Mouse (Mus musculus) intestine, postnatal 0 days (tissue): ENCODE measurements around the gene Mcemp1. TPM values are rescaled to one million over a fixed set of nuclear protein-coding genes. Genes with fewer than 3 reads are reported as not detected.

Source experiments
- ATAC-seq: fragments of 200-750 bp; cut with Nextera tagmentation; 2 replicates; pipeline ENCODE4 v1.8.0; 2017; ENCODE audit warnings: mild to moderate bottlenecking, moderate TSS enrichment, moderate library complexity
- H3K27ac ChIP-seq: fragments of 300-500 bp; sonication (generic); 2 replicates; pipeline ENCODE4 v1.5.1; 2014; ENCODE audit warnings: mild to moderate bottlenecking, low read depth, low read length, moderate library complexity
- H3K27me3 ChIP-seq: fragments of 300-500 bp; sonication (generic); replicated peaks from 2 replicates; pipeline ENCODE4 v1.6.1; 2014; ENCODE audit warnings: low read length, mixed read lengths; ENCODE audit not compliant: control insufficient read depth, insufficient read depth
- H3K36me3 ChIP-seq: fragments of 300-500 bp; sonication (generic); 2 replicates; pipeline ENCODE4 v1.6.1; 2014; ENCODE audit warnings: mild to moderate bottlenecking, moderate library complexity; ENCODE audit not compliant: control insufficient read depth, insufficient read depth
- H3K4me1 ChIP-seq: fragments of 300-500 bp; sonication (generic); replicated peaks from 2 replicates; pipeline ENCODE4 v1.6.1; 2014; ENCODE audit warnings: antibody characterized with exemption, low read length, mixed read lengths; ENCODE audit not compliant: control insufficient read depth, insufficient read depth
- H3K4me2 ChIP-seq: fragments of 300-500 bp; sonication (generic); replicated peaks from 2 replicates; pipeline ENCODE4 v1.6.1; 2014; ENCODE audit warnings: low read depth, mild to moderate bottlenecking, moderate library complexity
- H3K4me3 ChIP-seq: fragments of 300-500 bp; sonication (generic); 2 replicates; pipeline ENCODE4 v1.5.1; 2014; ENCODE audit warnings: low read depth, low read length
- H3K9ac ChIP-seq: fragments of 300-500 bp; sonication (generic); 2 replicates; pipeline ENCODE4 v1.6.1; 2014; ENCODE audit warnings: mild to moderate bottlenecking, low read depth, low read length
- H3K9me3 ChIP-seq: fragments of 300-500 bp; sonication (generic); 2 replicates; pipeline ENCODE4 v1.6.1; 2016; ENCODE audit warnings: mixed run types; ENCODE audit not compliant: control insufficient read depth
- CTCF ChIP-seq: sonication (generic); IDR thresholded peaks from 2 replicates; pipeline ENCODE4 v1.5.1; 2016; ENCODE audit warnings: low read depth, mild to moderate bottlenecking, control low read depth, antibody characterized with exemption, moderate library complexity
- WGBS: fragments of 180-500 bp; shearing (Covaris S2); extraction: QIAGEN DNeasy Blood & Tissue Kit; methylation state at CpG from one replicate; pipeline ENCODE4 v1.1.7; 2014; 5-methylcytosine and 5-hydroxymethylcytosine counted together
- polyA plus RNA-seq: library from polyadenylated mRNA; unstranded; fragments of >200 nt; fragmentation: Nextera tagmentation; extraction: Ambion mirVana; gene quantifications from 2 replicates; pipeline ENCODE4 v1.2.1, GENCODE M21; 2015

The Mcemp1 gene
- polyA plus RNA-seq, 1 experiment from 2014 or later: 0.22 TPM

DNA sequence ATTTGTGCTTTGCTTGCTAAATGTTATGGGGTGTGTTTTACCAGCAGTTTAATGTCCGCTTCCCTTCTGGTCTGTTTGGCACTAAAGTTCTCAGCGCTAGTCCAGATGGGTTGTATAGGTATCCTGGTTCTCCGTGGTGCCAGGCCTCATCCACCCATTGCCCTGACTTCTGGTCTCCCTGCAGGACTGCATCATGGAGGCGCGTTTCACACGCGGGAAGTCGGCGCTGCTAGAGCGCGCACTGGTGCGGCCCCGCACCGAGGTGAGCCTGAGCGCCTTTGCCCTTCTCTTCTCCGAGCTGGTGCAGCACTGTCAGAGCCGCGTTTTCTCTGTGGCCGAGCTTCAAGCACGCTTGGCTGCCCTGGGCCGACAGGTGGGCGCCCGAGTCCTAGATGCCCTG is 13.3 kb downstream of the Mcemp1 start:
- no peaks in the 10 kb centered on the region for H3K9me3 ChIP-seq
- no peak for ATAC-seq
- WGBS: 97% methylated on average over 23 of the region's 23 CpGs

DNA sequence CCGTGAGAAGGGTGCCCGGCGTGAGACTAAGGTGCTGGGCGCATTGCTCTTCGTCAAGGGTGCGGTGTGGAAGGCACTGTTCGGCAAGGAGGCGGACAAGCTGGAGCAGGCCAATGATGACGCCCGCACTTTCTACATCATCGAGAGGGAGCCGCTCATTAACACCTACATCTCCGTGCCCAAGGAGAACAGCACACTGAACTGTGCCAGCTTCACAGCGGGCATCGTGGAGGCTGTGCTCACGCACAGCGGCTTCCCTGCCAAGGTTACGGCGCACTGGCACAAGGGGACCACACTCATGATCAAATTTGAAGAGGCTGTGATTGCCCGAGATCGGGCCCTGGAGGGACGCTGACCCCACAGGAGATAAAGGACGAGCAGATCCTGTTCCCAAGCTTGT is 13.7 kb downstream of the Mcemp1 start:
- H3K27me3 ChIP-seq: no peaks in the 10 kb centered on the region
- H3K4me2 ChIP-seq: no peak overlapping the region
- no peak overlapping the region for H3K27ac ChIP-seq
- 97% methylated on average over 23 of the region's 23 CpGs for WGBS
- no peaks in the 10 kb centered on the region for H3K4me1 ChIP-seq
- no peak for TF ChIP-seq CTCF
- no peak overlapping the region for H3K4me3 ChIP-seq
- H3K36me3 ChIP-seq: peaks cover 34% of the 10 kb centered on the region
- H3K9ac ChIP-seq: no peak overlapping the region
- no peaks in the 10 kb centered on the region for H3K9me3 ChIP-seq
- no peak for ATAC-seq

More for the DNA sequence above, 13.3 kb downstream of the Mcemp1 start:
- Histone ChIP-seq H3K4me1 (no peaks in the 10 kb centered on the region), H3K27ac (no peak overlapping the region), H3K4me3 (no peak overlapping the region), H3K9ac (no peak overlapping the region), H3K36me3 (peaks cover 34% of the 10 kb centered on the region), H3K4me2 (no peak overlapping the region), H3K27me3 (no peaks in the 10 kb centered on the region)
- no peak for TF ChIP-seq CTCF

DNA sequence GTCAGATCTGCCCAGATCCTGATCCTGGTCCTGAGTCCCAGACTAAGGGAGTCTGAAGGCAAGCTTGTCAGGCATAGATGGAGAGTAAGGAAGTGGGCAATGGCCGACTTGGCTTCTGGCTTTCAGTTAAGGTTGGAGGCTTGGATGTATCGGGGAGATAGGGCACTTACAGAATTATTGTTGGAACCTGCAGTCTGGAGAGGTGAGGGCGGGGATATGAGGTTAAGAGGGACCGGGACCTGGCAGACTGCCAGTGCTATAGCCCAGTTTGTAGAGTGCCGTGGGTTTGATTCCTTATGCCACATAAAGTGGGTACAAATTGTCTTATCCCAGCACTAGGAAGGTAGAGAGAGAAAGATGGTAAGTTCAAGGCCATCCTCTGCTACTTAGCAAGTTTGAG is 14.1 kb downstream of the Mcemp1 start:
- Histone ChIP-seq H3K9me3 (no peaks in the 10 kb centered on the region), H3K4me1 (no peaks in the 10 kb centered on the region), H3K4me2 (no peak overlapping the region), H3K9ac (no peak overlapping the region), H3K27me3 (no peaks in the 10 kb centered on the region), H3K36me3 (peaks cover 34% of the 10 kb centered on the region), H3K4me3 (no peak overlapping the region), H3K27ac (no peak overlapping the region)
- 74% methylated on average over 5 of the region's 5 CpGs for WGBS
- TF ChIP-seq CTCF: no peak
- ATAC-seq: no peak

DNA sequence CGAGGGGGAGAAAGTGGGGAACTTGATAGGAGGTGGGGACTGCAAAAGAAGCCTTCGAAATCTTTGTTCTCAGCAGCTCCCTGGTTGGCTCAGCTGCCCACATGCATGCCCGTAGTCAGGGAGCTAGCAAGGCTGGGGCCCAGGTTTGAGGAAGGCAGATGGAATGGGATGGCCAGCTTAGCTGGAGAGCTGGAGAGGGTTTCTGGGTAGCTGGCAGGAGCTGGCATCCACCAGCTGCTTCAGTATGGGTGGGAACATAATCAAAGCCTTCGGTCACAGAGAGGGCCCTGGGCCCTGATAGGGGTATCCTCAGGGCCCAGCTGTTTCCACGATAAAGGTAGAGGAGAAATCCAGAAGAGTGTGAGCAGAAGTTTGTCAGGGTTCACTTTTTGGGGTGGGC is 16.9 kb downstream of the Mcemp1 start:
- WGBS: 91% methylated on average over 5 of the region's 5 CpGs
- no peak overlapping the region for H3K4me2 ChIP-seq

DNA sequence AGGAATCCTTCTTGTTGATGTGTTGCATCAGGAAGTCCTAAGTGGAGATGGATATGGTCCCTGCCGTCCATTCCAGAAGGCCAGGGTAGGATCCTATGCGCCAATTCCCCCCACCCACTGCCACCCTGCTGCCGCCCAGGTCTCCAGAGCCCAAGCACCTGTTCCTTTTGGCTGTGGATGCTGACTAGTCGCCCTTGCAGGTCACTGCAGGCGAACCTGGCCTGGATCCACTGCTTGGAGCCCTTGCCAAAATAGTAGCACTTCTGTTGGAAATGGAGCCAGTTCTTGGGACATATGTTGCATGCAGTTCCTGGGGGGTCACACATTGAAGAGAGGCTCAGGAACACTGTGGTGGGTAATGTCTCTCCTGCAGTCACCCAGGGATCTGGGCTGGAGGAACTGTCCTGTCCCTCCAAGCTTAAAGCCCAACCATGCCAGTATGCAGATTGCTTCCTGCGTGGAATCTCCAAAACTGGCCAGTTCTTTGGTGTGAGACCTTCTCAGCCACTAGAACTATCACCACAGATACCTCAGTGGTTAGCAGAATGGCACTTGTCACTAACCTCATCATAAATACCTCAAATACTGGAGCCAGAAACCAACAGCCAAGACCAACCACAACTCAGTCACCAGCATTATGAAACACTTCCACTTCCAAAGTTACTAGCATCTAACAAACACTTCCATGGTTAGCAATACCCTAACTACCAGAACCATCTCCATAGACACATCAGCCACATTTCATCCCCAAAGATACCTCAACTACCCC is 18.0 kb downstream of the Mcemp1 start:
- WGBS: 73% methylated on average over 6 of the region's 6 CpGs
- TF ChIP-seq CTCF: no peak
- no peak for ATAC-seq

More for the DNA sequence above, 16.9 kb downstream of the Mcemp1 start:
- no peak overlapping the region for H3K4me3 ChIP-seq
- peaks cover 34% of the 10 kb centered on the region for H3K36me3 ChIP-seq
- no peaks in the 10 kb centered on the region for H3K27me3 ChIP-seq
- H3K4me1 ChIP-seq: no peaks in the 10 kb centered on the region
- ATAC-seq: no peak
- H3K9me3 ChIP-seq: no peaks in the 10 kb centered on the region
- no peak overlapping the region for H3K27ac ChIP-seq
- no peak overlapping the region for H3K9ac ChIP-seq
- no peak for TF ChIP-seq CTCF

DNA sequence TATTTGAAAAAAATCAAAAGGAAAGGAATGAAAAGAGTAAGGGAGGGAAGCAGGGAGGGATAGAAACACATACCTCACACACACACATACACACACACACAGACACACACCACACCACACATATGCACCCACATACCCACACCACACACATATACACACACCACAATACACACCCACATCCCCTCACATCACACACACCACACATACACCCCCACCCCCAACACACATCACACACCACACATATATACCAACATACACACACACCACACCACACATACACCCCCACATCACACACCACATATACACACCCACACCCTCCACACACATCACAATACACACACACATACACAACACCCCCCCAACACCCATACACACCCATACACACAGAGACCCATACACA is 19.0 kb downstream of the Mcemp1 start:
- Histone ChIP-seq H3K27ac (no peak overlapping the region), H3K4me2 (no peak overlapping the region), H3K9ac (no peak overlapping the region), H3K27me3 (no peaks in the 10 kb centered on the region), H3K4me1 (no peaks in the 10 kb centered on the region), H3K36me3 (peaks cover 23% of the 10 kb centered on the region; the same call in 1 of the 2 replicates), H3K4me3 (no peak overlapping the region), H3K9me3 (no peaks in the 10 kb centered on the region)
- TF ChIP-seq CTCF: no peak
- peak; percentile 15; the same call in 1 of the 2 replicates for ATAC-seq

More for the DNA sequence above, 18.0 kb downstream of the Mcemp1 start:
- no peaks in the 10 kb centered on the region for H3K4me1 ChIP-seq
- H3K27ac ChIP-seq: no peak overlapping the region
- no peaks in the 10 kb centered on the region for H3K27me3 ChIP-seq
- no peak overlapping the region for H3K4me3 ChIP-seq
- no peak overlapping the region for H3K4me2 ChIP-seq
- H3K9me3 ChIP-seq: no peaks in the 10 kb centered on the region
- peaks cover 32% of the 10 kb centered on the region for H3K36me3 ChIP-seq
- H3K9ac ChIP-seq: no peak overlapping the region
